Mouse (Mus musculus) cerebral cortex, adult 2 months (tissue): ENCODE data around the gene Lpin1.

ENCODE experiments used
- WGBS: fragments of 180-500 bp; shearing (Covaris S2); methylation state at CpG from one replicate; pipeline ENCODE4 v1.1.7; 2018; 5-methylcytosine and 5-hydroxymethylcytosine counted together

Lpin1 gene

DNA sequence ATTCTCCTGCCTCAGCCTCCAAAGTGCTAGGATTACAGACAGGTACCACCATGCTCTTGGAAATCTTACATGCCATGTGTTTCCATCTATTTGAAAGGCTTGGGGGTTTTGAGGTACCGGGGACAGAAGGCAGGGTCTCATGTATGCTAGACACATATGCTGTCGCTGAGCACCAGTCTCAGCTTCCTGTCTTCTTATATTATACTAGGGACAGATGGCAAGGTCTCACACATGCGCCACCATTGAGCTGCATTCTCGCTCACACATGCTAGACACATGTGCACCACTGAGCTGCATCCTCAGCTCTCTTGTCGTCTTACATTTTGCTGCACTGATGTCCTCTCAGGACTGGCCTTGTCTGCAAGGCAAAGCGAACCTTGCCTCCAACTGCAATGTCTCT is 8.7 kb upstream of the Lpin1 start:
- WGBS, result 76% methylated on average over 6 of the region's 6 CpGs

DNA sequence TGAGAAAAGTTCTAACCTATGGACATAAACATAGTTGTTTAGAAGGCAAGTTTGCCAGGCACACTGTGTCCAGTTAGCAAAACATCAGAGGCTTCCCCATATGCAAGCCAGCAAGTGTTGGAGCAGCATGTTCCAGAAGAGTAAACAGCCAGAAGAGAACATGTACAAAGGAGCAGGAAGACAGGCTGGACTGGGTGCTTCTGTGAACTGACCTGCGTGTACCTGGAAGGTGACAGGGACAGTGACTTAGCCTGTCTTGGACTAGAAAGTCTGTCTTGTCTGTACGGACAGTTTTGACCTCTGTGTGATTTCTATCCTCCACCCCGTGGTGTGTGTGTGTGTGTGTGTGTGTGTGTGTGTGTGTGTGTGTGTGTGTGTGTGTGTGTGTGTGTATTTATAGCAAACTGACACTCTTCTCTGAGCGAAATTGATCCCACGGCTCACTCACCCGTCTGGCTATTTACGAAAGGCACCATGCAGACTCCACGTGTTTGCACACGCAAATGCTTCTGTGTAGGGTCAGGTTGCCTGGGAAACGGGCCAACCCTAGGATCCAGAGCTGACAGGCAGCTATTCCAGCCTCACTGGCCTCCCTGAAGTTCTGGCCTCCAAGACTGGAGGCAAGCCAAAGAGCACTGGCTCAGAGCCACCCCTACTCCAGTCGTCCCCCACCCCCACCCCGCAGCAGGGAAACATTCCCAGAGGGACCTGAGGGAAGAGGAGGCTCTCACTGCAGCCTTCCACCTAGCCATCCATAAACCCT is 7.9 kb upstream of the Lpin1 start:
- 18% methylated on average over 12 of the region's 12 CpGs for WGBS

DNA sequence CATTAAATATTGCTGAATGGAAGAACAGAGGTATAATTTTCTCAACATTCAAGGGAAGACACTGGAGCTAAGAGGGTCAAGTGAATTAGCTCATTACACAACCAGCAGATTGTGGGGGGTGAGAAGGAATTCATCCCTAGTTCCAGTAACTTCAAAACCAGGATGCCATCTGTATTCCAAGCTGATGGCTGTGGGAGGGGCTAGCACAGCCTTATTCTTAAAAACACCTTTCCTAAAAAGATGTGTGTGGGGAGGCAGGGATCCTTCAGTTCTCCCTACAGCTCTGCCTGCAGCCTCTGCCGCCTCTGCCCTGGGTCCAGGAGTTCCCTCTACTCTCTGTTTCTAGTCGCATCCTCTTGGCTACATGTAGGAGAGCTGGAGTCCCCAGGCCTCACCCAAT is 5.0 kb upstream of the Lpin1 start:
- WGBS, result 63% methylated on average over 2 of the region's 2 CpGs

DNA sequence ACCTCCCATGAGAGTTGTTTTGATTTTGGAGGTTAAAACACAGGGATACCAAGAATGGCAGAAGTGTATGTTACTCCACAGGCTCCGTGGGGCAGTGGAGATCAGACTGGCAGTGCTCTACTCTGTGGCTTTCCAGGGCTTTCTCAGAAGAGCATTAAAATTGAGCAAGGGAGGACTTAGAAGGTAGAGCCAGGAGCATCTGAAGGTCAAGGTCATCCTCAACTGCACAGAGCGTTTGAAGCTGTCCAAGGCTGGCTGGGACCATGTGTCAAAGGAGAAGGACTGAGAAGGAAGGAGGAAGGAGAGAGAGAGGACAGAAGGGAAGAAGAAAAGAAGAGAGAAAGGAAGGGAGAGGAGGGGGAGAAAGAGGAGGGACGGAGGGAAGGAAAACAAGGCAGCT is 3.8 kb upstream of the Lpin1 start:
- 77% methylated on average over 3 of the region's 3 CpGs for WGBS

DNA sequence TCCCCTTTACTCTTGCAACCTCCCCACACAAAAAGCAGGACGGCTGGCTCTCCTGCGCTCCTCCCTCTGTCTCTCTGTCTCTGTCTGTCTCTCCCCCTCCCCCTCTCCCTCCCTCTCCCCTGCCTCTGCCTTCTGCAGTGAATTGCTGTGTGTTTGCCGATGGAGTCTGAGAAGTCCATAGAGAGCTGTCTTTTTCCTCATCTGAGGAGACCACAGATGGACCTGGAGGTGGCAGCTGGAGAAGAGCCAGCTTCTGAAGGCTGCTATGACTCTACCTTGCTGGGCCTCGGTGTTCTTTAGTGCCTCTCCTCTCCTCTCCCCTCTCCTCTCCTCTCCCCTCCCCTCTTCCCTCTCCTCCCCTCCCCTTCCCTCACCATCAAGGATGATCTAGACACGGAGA is 5.1 kb downstream of the Lpin1 start:
- WGBS, result 55% methylated on average over 5 of the region's 5 CpGs

DNA sequence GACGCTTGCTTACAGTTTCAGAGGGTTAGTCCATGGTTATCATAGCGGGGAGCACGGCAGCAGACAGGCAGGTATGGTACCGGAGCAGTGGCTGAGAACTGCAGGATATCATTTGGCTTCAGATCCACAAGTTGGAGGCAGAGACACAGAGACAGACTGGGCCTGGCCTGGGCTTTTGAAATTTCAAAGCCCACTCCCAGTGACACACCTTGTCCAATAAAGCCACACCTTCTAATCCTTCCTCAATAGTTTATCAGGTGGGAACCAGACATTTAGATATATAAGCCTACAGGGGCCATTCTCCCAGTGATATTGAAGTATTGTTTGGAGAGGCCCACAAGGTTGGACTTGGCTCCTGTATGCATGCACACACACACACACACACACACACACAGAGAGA is 8.5 kb downstream of the Lpin1 start:
- 95% methylated on average over 4 of the region's 4 CpGs for whole genome bisulfite sequencing

DNA sequence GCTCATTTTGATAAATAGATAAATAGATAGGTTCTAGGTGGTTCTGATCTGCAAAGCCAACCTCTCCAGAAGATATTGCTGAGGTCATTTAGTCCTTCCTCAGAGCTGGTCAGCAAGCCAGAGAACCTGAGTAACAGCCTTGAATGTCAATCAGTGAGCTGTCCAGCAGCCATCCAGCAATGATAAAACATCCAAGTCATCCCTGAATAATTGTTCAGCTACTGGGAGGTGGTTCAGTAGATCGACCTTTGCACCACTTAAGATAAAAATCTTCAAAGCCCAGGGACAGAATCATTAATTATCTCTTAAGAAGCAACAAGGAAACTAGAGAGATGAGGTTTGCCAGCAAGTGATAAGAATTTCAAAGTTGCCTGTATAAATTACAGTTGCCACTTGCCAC is 10.4 kb downstream of the Lpin1 start:
- 84% methylated on average over 1 of the region's 1 CpGs for WGBS

DNA sequence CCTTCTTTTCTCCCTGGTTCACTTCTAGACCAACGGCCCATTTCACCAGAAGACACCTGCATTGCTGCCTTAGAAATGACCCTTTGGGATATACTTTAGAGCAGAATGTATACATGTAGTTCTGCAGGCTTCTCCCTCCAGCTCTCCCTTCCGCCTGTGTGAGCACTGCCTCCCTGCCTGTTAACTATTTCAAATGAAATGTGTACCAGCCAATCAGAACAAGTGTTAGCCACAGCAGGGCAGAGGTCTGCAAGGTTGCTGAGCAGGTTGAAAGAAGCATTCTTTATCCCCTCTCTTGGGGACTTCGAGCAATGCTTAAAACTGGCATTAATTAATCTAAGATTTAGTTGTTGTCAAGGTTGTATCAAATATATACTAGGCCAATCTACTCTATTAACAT is 11.4 kb downstream of the Lpin1 start:
- 84% methylated on average over 3 of the region's 3 CpGs for WGBS

DNA sequence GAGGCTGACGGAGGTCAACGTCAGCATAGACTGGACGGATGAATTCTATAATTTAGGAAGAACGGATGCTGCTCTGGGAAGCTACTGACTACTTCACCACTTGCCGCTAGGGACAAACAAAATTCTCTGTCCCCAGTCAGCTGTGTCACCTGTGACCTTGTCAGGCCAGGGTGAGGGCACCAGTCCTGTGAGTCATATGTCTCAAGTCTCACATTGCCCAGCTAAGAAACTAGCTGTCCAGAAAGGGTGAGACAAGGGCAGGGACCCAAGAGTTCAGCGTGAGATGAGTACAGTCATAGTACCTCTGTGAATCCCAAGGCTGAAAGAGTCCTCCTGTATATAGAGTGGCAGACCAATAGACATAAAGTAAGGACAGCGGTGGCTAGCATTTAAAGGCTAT is 17.0 kb downstream of the Lpin1 start:
- WGBS, result 99% methylated on average over 7 of the region's 7 CpGs

DNA sequence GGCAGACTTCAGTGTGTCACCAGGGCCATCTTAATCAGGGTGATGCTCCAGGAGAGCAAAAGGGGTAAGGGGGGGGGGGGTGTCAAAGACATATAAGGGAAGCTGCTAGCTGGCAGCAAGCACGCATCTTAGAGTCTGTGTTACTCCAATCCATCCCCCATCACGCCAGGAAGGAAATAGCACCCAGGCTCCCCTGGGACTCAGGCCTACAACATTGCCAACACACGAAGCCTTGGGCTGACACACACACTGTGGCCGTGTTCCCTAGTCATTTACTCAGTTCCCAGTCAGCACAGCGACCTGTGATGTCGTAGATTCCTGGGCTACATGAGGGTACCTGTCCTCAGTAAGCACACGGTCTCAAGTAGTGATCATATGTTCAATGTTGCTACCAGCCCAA is 17.8 kb downstream of the Lpin1 start:
- 91% methylated on average over 7 of the region's 7 CpGs for WGBS

DNA sequence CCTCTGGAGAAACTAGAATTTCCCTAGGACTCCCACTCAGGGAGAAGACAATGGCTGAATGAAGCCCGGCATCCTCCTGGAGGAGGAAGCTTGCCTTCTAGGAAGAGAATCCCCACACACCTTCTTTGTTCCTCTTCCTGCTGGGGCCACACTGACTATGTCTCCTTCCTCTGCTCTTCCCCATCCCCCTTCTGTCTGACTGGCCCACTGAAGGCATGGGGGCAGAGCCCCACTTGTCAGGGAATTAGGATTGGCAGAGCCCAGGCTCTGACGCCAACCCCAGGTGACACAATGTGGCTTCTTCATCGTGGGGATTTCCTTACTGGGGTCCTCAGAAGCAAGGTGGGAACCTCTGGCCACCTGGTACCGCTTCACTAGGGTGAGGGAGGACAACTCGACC is 18.3 kb downstream of the Lpin1 start:
- 79% methylated on average over 5 of the region's 5 CpGs for WGBS

DNA sequence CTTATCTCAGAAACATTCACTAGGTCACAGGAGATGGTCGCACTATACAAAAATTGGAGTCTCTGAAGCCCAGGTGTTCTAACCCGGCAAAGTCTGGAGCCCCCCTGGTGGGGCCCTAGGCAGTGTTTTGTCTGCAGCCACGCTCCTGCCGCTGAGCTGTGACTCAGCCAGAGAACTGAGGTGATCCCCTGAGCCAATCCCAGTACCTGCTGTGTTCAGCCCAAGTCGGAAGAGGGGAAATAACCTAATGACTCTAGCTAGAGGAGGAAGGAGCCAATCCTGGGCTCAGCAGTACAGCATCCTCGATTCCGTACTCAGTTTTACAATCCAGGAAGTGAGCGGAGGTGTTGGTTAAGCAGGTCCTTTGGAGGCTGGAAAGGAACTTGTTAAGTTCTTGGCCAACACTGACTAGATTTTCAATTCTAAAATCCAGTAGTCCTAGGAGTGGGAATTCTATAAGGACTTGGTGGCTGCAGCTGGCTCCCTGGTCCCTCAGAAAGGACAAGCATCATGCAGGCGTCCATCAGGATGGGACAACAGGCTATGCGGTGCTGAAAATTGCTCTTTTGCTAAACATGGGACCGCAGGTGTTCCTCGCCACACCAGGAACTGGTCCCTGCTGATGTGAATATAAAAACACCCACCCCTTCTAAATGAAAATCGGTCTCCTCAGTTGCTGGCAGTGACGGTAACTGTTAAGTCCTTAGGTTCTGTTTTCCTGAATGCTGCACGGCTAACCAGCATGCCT is 19.1 kb downstream of the Lpin1 start:
- WGBS, result 6% methylated on average over 15 of the region's 15 CpGs

DNA sequence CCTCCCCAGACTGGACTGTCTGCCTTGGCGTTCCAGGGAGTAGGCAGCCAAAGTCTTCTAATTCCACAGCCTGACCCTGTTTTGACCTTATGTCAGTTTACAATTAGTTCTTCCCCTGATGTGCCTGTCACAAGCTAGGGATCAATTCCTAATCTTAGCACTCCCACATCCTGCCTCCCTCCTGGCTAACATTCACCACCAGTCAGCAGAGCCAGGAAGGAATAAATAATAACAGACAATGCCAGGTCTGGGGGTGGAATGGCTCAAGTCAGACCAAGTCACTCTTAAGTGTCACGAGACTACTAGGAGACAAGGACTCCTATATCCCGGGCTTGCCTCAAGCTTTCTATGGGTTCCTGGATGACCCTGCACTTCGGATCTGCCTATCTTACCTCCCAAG is 20.8 kb downstream of the Lpin1 start:
- 30% methylated on average over 4 of the region's 4 CpGs for WGBS

DNA sequence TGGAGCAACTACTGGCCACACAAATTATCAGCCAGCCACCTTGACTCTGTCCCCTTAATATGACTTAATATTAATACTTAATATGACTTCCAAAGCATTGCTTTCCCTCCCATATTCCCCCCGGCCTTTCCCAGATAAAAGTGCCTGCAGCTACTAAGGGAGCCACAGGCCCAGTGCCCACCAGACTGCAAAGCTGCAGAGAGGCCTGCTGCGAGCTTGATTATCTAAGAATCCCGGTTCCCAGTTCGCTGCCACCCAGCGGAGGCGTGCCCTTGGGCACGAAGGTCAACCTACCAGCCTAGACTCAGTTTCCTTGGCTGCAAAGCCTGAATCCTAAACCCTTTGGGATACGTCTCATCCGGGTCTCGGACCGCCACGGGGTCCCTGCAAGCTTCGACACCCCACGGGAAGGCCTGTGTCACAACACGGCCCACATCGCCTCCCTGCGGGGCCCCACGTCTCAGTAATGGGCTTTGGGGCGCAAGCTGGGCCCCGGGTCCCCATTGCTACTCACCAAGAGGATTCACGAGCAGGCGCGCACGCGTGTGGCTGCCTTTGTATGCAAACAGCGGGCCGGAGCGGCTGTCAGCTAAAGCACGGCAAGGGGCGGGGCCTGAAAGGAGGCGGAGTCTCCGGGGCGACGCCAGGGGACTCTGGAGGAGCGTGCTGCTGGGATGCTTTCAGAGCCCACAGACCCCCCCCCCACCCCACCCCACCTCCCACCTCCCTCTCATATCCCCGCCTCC is 21.4 kb downstream of the Lpin1 start:
- WGBS, result under 1% methylated on average over 36 of the region's 36 CpGs

DNA sequence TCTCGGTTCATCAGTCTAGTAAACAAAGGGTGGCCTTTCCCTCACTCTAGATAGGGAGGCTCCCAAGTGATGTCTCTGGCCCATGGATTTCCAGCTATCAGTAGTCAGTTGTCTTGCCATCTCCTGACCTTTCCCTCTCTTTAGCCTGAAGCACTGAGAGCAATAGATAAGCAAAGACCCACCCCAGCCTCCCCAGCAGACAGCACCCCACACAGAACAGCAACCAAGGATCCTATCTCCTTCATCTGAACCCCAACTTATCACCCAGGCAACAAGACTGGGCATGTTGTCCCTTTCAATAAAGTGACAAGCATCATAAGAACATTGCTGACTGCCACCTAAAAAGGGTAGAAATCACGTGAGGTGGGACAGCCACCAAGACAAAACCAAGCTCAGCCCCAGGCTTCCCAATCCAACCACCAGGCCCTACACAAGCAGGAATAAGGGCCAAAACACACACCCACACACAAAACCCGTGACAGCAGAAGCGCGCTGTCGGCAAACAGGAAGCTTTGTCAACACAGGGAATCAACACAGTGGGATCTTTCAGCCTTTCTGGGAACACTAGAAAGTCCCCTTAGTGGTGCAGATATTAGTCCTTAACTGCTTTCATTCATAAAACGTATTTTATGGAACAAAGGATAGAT is 22.2 kb downstream of the Lpin1 start:
- 12% methylated on average over 7 of the region's 7 CpGs for WGBS

DNA sequence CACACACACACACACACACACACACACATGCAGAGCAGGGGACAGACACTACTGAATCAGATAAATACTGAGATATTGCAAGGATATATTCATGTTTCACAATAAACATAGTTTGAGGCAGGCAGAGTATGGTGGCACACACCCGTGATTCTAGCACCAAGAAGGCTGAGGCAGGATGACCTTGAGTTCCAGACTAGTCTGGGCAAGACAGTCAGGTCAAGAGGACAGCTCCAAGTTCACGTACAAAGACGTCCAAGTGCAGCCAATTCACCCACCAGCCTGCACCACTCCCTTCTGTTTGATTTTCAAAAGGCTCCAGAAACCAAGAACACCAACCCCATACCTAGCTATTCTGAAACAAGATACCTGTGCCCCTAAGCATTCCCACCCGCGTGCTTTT is 23.0 kb downstream of the Lpin1 start:
- WGBS, result 82% methylated on average over 5 of the region's 5 CpGs

DNA sequence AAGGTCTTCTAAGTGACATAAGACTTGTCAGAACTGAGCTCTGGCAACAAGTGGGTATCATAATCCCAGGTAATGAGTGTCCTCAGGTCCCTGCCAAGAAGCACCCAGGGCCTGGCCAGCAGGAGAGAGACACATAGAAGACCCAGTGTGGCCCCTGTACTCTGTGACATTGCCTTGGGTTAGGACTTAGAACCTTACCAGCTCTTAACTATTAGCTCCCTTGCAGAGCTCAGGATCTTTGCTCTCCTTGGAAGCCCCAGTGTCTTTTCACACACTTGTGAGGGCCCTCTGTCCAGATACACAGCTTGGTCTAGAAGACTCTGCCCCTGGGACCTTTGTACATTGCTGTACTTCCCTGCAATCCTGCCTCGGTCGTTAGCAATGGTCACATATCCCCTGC is 23.7 kb downstream of the Lpin1 start:
- WGBS, result 62% methylated on average over 2 of the region's 2 CpGs

DNA sequence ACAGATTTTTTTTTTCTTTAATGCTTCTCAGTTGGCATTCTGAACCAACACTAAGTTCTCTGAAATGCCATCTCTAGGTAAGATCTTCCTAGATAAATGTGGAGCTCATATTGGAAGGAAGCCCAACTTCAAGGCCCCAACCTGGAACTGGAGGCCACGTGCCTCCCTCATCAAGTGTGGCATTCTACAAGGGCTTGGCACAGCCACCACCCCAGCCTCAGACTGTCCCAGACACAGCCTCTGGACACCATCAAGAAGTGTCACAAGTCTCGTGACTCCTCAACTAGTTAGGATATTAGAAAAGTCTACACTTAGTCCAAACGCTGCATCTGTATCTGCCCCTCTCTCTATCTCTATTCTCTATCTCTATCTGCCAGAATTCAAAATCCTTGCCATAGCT is 25.8 kb downstream of the Lpin1 start:
- WGBS, result 83% methylated on average over 3 of the region's 3 CpGs

DNA sequence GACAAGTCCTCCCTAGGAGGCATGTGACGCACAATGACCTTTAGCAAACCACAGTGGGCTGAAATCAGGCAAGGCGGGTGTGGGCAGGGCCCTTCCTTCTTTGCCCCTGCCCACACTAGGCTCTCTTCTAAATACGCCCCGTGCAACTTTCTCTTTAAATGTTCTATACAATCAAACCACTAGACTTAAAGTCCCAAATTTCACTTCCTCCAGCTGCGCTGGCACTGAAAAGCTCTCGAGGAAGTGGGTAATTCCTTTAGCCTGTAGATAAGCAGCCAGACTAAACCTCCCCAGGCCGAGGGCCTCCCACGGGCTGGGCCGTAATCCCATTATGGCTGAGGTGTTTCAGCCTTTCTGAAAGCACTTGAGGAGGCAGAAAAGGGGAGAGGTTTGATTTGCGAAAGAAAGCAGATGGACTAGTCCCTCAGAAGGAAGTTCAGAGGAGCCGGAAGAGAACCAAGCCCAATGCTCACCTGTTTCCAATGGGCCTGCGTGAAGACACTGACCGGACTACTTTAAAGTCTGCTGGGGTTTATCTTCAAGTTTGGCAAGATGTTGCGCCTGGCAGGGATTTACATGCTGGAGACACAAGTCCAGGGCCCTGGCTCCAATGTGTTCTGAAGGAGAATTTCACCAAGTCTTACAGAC is 26.6 kb downstream of the Lpin1 start:
- WGBS, result 57% methylated on average over 14 of the region's 14 CpGs

DNA sequence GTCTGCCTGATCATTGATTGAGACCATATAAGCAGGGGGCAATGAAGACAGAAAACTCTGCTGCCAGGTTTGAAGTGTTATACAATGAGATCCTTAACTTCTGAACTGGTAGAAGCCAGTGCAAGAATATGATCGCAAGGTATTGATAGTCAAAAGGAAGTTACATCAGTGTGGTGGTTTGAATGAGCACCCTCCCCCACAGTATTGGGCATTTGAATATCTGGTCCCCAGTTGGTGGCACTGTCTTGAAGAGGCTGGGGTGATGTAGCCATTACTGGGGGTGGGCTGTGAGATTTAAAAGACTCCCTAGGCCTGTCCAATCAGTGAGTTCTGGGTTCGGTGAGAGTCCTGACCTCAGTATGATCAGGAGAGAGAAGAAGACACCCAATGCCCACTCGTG is 27.5 kb downstream of the Lpin1 start:
- WGBS, result 93% methylated on average over 3 of the region's 3 CpGs

DNA sequence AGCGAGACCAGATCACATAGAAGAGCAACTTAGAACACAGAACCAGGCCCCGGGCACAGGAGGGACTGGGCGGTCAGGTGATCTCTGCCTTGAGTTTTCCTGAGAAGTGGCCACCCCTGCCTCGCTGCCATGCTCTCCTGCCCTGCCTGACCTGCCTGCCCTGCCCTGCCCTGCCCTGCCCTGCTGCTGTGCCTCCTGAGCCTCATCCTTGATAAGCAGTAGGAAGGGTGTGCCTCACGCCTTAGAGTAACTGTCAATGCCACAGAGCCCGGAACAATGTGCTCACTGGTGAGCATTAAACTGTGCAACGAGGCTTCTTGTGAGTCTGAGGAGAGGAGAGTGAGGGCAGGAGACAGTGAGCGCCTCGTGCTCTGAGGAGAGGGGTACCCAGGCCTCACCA is 30.5 kb downstream of the Lpin1 start:
- 84% methylated on average over 9 of the region's 9 CpGs for WGBS
